Mouse (Mus musculus): ENCODE measurements at regions not wholly inside any gene's neighbourhood (a gene's known extent, or its start where the extent isn't known, plus 50 kb on each side); places are given as distances from the start of the nearest gene placed in this dataset.

DNA sequence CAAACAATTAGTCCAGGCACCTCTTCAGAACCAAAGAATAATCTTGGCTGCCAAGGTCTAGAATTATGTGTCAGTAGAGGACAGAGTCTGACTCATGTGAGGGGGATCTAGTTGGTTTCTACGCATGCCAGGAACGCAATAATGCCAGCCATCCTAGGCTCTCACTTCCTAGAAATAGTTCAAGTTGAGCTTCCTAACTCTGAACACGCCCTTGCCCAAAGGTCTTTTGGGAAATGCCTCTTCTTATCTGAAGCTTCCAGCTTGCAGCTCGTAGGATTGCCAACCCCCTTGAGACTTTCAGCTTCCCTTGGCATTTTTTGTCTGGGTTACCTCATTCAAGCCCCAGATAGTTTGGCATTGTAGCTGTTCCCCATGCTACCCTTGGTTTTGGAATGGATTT lies 233.1 kb downstream of the Epha4 start:
- H3K4me1 ChIP-seq (ENCODE audit: insufficient read depth, low read length): no peaks in the 10 kb centered on the region

DNA sequence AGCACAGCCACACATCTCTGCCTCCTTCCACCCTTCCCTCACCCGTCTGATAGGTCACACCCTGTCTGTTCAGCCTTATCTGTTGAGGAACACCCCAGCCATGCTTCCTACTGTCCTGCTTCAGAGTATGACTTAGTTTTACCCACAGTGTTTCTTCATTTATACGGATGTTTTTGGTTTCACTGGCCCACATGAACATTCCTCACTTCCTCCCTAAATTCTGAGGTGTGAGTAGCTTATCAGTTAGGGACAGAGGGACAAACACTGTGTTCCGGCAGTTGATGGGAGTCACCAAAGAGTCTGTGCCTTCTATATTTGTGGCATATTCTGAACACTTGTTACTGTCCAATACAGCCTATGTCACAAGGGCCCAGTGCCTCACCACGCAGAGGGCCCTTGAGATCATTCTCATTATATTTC lies 216.2 kb downstream of the Epha4 start:
- no peak overlapping the region for H3K9ac ChIP-seq (replicated peaks; ENCODE audit: low read length, poor library complexity, severe bottlenecking)
- no peak for DNase-seq (ENCODE audit: low spot score)
- ATAC-seq (ENCODE audit: low FRiP score): no peak
- no peaks in the 10 kb centered on the region for H3K27me3 ChIP-seq (ENCODE audit: insufficient read depth, low read length)
- H3K9me3 ChIP-seq (ENCODE audit: low read length): no peaks in the 10 kb centered on the region
- no peak overlapping the region for H3K27ac ChIP-seq (ENCODE audit: low read depth, low read length)
- H3K4me2 ChIP-seq (ENCODE audit: low read depth, low read length, poor library complexity, severe bottlenecking): no peak overlapping the region
- TF ChIP-seq CTCF (IDR thresholded peaks at IDR 0.05): no peak
- WGBS: 83% methylated on average over 4 of the region's 4 CpGs
- H3K4me3 ChIP-seq (ENCODE audit: low read depth, low read length): no peak overlapping the region
- H3K4me1 ChIP-seq (ENCODE audit: insufficient read depth, low read length): no peaks in the 10 kb centered on the region
- H3K36me3 ChIP-seq (ENCODE audit: insufficient read depth, low read length): no peaks in the 10 kb centered on the region

More for the DNA sequence above, 233.1 kb downstream of the Epha4 start:
- Histone ChIP-seq H3K36me3 (ENCODE audit: insufficient read depth, low read length) (no peaks in the 10 kb centered on the region), H3K9me3 (ENCODE audit: low read length) (no peaks in the 10 kb centered on the region), H3K27me3 (ENCODE audit: insufficient read depth, low read length) (no peaks in the 10 kb centered on the region), H3K4me2 (ENCODE audit: low read depth, low read length, poor library complexity, severe bottlenecking) (no peak overlapping the region), H3K9ac (replicated peaks; ENCODE audit: low read length, poor library complexity, severe bottlenecking) (no peak overlapping the region), H3K4me3 (ENCODE audit: low read depth, low read length) (no peak overlapping the region), H3K27ac (ENCODE audit: low read depth, low read length) (no peak overlapping the region)
- no peak for ATAC-seq (ENCODE audit: low FRiP score)
- WGBS: 88% methylated on average over 4 of the region's 4 CpGs
- no peak for TF ChIP-seq CTCF (IDR thresholded peaks at IDR 0.05)
- no peak for DNase-seq (ENCODE audit: low spot score)

DNA sequence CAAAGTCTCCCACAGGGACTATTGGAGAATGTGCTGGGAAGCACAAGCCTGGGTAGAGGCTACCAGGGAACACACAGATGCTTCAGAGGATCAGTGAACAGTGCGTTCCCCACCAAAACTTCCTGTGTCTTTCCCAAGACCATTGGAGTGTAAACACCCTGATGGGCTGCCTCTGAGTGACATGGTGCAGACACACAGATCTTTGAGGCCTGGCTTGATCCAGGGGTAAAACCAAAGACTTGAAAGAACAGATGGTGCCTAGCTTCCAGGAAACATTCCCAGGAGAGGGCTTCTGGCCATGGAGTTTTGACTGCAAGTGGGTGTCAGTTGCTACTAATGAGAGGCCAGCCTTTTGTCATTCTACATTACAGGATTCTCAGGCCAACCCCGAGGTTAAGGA lies 214.1 kb downstream of the Epha4 start:
- no peak for TF ChIP-seq CTCF (IDR thresholded peaks at IDR 0.05)
- Histone ChIP-seq H3K27ac (ENCODE audit: low read depth, low read length) (no peak overlapping the region), H3K4me3 (ENCODE audit: low read depth, low read length) (no peak overlapping the region), H3K4me1 (ENCODE audit: insufficient read depth, low read length) (no peaks in the 10 kb centered on the region), H3K9me3 (ENCODE audit: low read length) (no peaks in the 10 kb centered on the region), H3K36me3 (ENCODE audit: insufficient read depth, low read length) (no peaks in the 10 kb centered on the region), H3K9ac (replicated peaks; ENCODE audit: low read length, poor library complexity, severe bottlenecking) (no peak overlapping the region), H3K27me3 (ENCODE audit: insufficient read depth, low read length) (no peaks in the 10 kb centered on the region), H3K4me2 (ENCODE audit: low read depth, low read length, poor library complexity, severe bottlenecking) (no peak overlapping the region)
- 72% methylated on average over 2 of the region's 2 CpGs for WGBS
- no peak for ATAC-seq (ENCODE audit: low FRiP score)
- DNase-seq (ENCODE audit: low spot score): no peak

DNA sequence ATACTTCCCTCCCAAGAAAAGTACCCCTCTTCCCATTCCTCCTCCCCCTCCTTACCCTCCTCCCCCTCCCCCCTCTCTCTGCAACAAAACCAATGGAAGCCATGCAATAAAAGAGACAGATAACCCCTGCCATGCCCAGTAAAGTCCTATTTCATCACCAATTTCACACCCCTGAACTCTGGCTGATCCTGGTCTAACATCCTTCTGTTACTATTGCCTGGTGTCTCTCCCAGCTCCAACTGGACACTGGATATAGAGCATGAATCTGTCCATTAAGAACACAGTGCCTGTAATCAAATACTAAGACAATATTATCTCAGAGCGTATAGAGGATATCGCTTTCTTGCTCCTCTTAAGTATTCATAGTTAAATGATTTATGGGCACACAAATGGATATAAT lies 210.1 kb downstream of the Epha4 start:
- H3K36me3 ChIP-seq (ENCODE audit: insufficient read depth, low read length): no peaks in the 10 kb centered on the region
- 87% methylated on average over 2 of the region's 2 CpGs for WGBS
- no peaks in the 10 kb centered on the region for H3K4me1 ChIP-seq (ENCODE audit: insufficient read depth, low read length)
- H3K27me3 ChIP-seq (ENCODE audit: insufficient read depth, low read length): no peaks in the 10 kb centered on the region
- no peak overlapping the region for H3K4me3 ChIP-seq (ENCODE audit: low read depth, low read length)
- no peaks in the 10 kb centered on the region for H3K9me3 ChIP-seq (ENCODE audit: low read length)
- TF ChIP-seq CTCF (IDR thresholded peaks at IDR 0.05): no peak
- no peak overlapping the region for H3K9ac ChIP-seq (replicated peaks; ENCODE audit: low read length, poor library complexity, severe bottlenecking)
- no peak overlapping the region for H3K4me2 ChIP-seq (ENCODE audit: low read depth, low read length, poor library complexity, severe bottlenecking)
- DNase-seq (ENCODE audit: low spot score) (no peak), ATAC-seq (ENCODE audit: low FRiP score) (no peak)
- no peak overlapping the region for H3K27ac ChIP-seq (ENCODE audit: low read depth, low read length)

DNA sequence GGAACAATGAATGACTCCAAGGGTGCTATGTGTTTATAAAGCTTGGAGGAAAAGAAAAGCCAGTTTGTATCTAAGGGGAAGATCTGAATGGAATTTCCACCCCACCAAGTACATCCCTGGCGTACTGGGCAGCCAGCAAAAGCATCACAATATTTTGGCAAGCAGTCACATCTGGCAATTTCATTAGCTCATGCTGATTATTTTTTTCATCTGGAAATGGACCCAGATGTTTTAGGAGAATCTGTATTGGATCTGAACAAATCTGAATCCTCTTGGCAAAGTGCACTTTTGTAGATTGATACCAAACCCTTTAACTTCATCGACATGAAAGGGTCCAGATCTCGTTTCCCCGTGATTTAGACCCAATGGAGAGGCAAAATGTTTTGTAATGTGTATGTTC lies 207.1 kb downstream of the Epha4 start:
- TF ChIP-seq CTCF (IDR thresholded peaks at IDR 0.05): no peak
- no peak overlapping the region for H3K27ac ChIP-seq (ENCODE audit: low read depth, low read length)
- H3K4me1 ChIP-seq (ENCODE audit: insufficient read depth, low read length): no peaks in the 10 kb centered on the region
- H3K4me3 ChIP-seq (ENCODE audit: low read depth, low read length): no peak overlapping the region
- H3K9ac ChIP-seq (replicated peaks; ENCODE audit: low read length, poor library complexity, severe bottlenecking): no peak overlapping the region
- DNase-seq (ENCODE audit: low spot score) (no peak), ATAC-seq (ENCODE audit: low FRiP score) (no peak)
- no peaks in the 10 kb centered on the region for H3K27me3 ChIP-seq (ENCODE audit: insufficient read depth, low read length)
- H3K4me2 ChIP-seq (ENCODE audit: low read depth, low read length, poor library complexity, severe bottlenecking): no peak overlapping the region
- H3K36me3 ChIP-seq (ENCODE audit: insufficient read depth, low read length): no peaks in the 10 kb centered on the region
- no peaks in the 10 kb centered on the region for H3K9me3 ChIP-seq (ENCODE audit: low read length)
- 83% methylated on average over 4 of the region's 4 CpGs for WGBS

DNA sequence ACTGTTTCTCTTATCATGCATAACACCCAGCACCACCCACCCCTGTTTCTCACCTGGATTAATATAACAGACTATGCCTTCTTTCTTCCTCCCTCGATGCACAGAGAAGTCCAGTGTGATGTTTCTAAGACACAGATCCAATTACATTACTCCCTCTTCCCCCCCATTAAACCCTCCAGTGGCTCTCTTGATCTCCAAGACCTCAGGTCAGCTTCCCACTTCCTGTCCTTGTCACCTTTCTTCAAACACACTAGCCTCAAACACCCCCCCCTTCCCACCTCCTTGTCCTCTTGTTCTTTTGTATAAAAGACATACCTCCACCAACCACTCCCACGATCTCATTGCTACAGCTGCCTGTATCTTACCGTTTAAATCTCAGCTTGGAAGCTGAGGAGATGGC lies 201.8 kb downstream of the Epha4 start:
- no peak for TF ChIP-seq CTCF (IDR thresholded peaks at IDR 0.05)
- Histone ChIP-seq H3K4me1 (ENCODE audit: insufficient read depth, low read length) (no peaks in the 10 kb centered on the region), H3K4me2 (ENCODE audit: low read depth, low read length, poor library complexity, severe bottlenecking) (no peak overlapping the region), H3K27me3 (ENCODE audit: insufficient read depth, low read length) (no peaks in the 10 kb centered on the region), H3K9ac (replicated peaks; ENCODE audit: low read length, poor library complexity, severe bottlenecking) (no peak overlapping the region), H3K27ac (ENCODE audit: low read depth, low read length) (no peak overlapping the region), H3K4me3 (ENCODE audit: low read depth, low read length) (no peak overlapping the region), H3K9me3 (ENCODE audit: low read length) (no peaks in the 10 kb centered on the region), H3K36me3 (ENCODE audit: insufficient read depth, low read length) (no peaks in the 10 kb centered on the region)
- WGBS: 64% methylated on average over 3 of the region's 3 CpGs
- no peak for DNase-seq (ENCODE audit: low spot score)
- no peak for ATAC-seq (ENCODE audit: low FRiP score)

DNA sequence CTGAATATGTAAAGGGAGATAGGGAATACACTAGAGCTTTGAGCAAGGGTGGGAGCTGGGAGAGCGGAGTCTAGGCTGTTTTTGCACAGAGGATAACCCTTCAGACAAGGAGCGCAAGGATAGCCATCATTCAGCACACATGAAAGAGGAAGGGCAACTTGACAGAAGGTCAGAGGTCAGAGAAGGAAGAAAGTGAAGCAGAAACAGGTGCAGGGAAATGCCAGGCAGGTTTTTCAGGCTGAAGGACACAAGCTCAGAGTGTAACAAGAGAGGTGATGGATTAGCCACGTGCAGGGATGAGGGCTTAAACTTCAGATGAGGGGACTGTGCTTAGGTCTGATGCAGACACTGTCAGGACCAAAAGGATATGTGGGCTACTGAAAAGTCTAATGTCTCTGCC lies 199.5 kb downstream of the Epha4 start:
- no peak overlapping the region for H3K9ac ChIP-seq (replicated peaks; ENCODE audit: low read length, poor library complexity, severe bottlenecking)
- no peak overlapping the region for H3K4me3 ChIP-seq (ENCODE audit: low read depth, low read length)
- ATAC-seq (ENCODE audit: low FRiP score): no peak
- H3K27me3 ChIP-seq (ENCODE audit: insufficient read depth, low read length): no peaks in the 10 kb centered on the region
- no peaks in the 10 kb centered on the region for H3K4me1 ChIP-seq (ENCODE audit: insufficient read depth, low read length)
- no peaks in the 10 kb centered on the region for H3K36me3 ChIP-seq (ENCODE audit: insufficient read depth, low read length)
- no peak overlapping the region for H3K27ac ChIP-seq (ENCODE audit: low read depth, low read length)
- no peak for TF ChIP-seq CTCF (IDR thresholded peaks at IDR 0.05)
- no peak for DNase-seq (ENCODE audit: low spot score)
- WGBS: 81% methylated on average over 3 of the region's 3 CpGs
- H3K9me3 ChIP-seq (ENCODE audit: low read length): no peaks in the 10 kb centered on the region
- H3K4me2 ChIP-seq (ENCODE audit: low read depth, low read length, poor library complexity, severe bottlenecking): no peak overlapping the region

All from midbrain, postnatal 0 days (tissue).